In the genomic region with DNA sequence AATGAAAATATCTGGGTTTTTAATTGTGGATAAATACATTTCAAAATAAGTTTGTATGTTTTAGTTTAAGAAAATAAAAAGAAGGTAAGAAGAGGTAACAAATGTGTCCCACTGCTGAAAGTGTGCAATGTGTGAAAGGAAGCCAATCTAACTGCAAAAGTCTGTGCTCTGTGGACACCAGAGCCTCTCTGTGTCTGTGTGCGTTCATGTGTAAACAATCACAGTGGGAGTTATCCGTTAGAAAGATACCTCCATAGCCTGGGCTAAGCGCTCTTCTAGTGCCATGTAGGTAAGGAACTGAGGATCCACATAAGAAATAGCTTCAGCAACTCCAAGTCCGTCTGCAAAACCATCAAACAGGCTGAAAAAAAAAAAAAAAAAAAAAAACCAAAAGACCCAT, we compare ENCODE assay signal across 14 mouse cellular contexts.
DNase-seq lines count a peak whose midpoint lies in the region.
"Had no signal": no experiment of that assay in that cellular context is flagged by ENCODE, and none has a peak within 500 bp of the region (broad histone marks: within the 10 kb centered on the region; RNA-seq: fewer than 3 reads in every experiment).

No protein-coding gene starts in this region.

- DNase-seq in cerebellum, adult 18-20 months, result peak; percentile 42 to 52
- DNase-seq in cerebellum, adult 8-10 months, result no peak
- DNase-seq in cerebellum, postnatal 10 days, result peak; percentile 40 to 45
- DNase-seq in cerebellum, postnatal 4 days (ENCODE audit: low spot score in 2 of 2), result no peak
- peak; percentile 25 for DNase-seq in embryo, embryonic 10.5 days (ENCODE audit: low spot score)
- DNase-seq in retina, postnatal 1 day, result peak; percentile 39
- DNase-seq in left cerebral cortex, adult 9 months (ENCODE audit: low spot score in 2 of 2), result no peak
- DNase-seq: adrenal gland, adult 8-10 months; adrenal gland, postnatal 36 days; gastrocnemius, postnatal 25 days; heart, adult 18-20 months; heart, postnatal 10 days; heart, postnatal 36 days; kidney, adult 11 months had no signal

Comparison
In these comparisons a context has a peak if more than half of its experiments do, and no peak if none do; other contexts are left out.
1. DNase-seq: peak in cerebellum, adult 18-20 months (2 of 2), cerebellum, postnatal 10 days (2 of 2), embryo, embryonic 10.5 days (single experiment) and retina, postnatal 1 day (single experiment); none in cerebellum, adult 8-10 months (single experiment), cerebellum, postnatal 4 days (0 of 2) and left cerebral cortex, adult 9 months (0 of 2).